Mouse (Mus musculus) midbrain, embryonic 12.5 days (tissue): Measurements from ENCODE around the gene Syne2. TPM values are rescaled to one million over a fixed set of nuclear protein-coding genes. Genes with fewer than 3 reads are reported as not detected.
A peak's percentile ranks its signal among the peaks of the same experiment; 100 is the strongest.
"Not testable (repeated sequence)": the region's sequence is repeated elsewhere in the genome, so short reads cannot be mapped to it uniquely, and the experiment has no call there.

Source experiments
- ATAC-seq: fragments of 200-750 bp; cut with Nextera tagmentation; 2 replicates; pipeline ENCODE4 v1.8.0; 2017; ENCODE audit warnings: low read depth, moderate TSS enrichment, moderate library complexity; ENCODE audit not compliant: low FRiP score
- H3K27ac ChIP-seq: fragments of 300-500 bp; sonication (generic); replicated peaks from 2 replicates; pipeline ENCODE4 v1.5.1; 2016; ENCODE audit warnings: mild to moderate bottlenecking
- H3K27me3 ChIP-seq: fragments of 300-500 bp; sonication (generic); 2 replicates; pipeline ENCODE4 v1.6.1; 2016; ENCODE audit warnings: mild to moderate bottlenecking
- H3K36me3 ChIP-seq: fragments of 300-500 bp; sonication (generic); 2 replicates; pipeline ENCODE4 v1.6.1; 2016
- H3K4me1 ChIP-seq: fragments of 300-500 bp; sonication (generic); 2 replicates; pipeline ENCODE4 v1.6.1; 2016
- H3K4me2 ChIP-seq: fragments of 300-500 bp; sonication (generic); replicated peaks from 2 replicates; pipeline ENCODE4 v1.6.1; 2016; ENCODE audit warnings: mild to moderate bottlenecking, moderate library complexity
- H3K4me3 ChIP-seq: fragments of 300-500 bp; sonication (generic); 2 replicates; pipeline ENCODE4 v1.5.1; 2016; ENCODE audit warnings: mild to moderate bottlenecking
- H3K9ac ChIP-seq: fragments of 300-500 bp; sonication (generic); replicated peaks from 2 replicates; pipeline ENCODE4 v1.6.1; 2016; ENCODE audit warnings: mild to moderate bottlenecking, moderate library complexity
- H3K9me3 ChIP-seq: fragments of 300-500 bp; sonication (generic); 2 replicates; pipeline ENCODE4 v1.6.1; 2016; ENCODE audit warnings: mild to moderate bottlenecking
- WGBS: fragments of 180-500 bp; shearing (Covaris S2); methylation state at CpG from one replicate; pipeline ENCODE4 v1.1.7; 2016; 5-methylcytosine and 5-hydroxymethylcytosine counted together
- microRNA-seq: library from miRNA; unstranded; fragments of <30 nt; microRNA quantifications from one replicate; pipeline ENCODE4, GENCODE M21; 2017
- polyA plus RNA-seq: library from polyadenylated mRNA; unstranded; fragments of >200 nt; fragmentation: Nextera tagmentation; extraction: Ambion mirVana; gene quantifications from 2 replicates; pipeline ENCODE4 v1.2.1, GENCODE M21; 2016

Syne2 gene
- polyA plus RNA-seq, 1 experiment from 2014 or later, result 116 TPM

GRCm38 (mm10) chr12:76136701-76137100 lies 318.8 kb downstream of the Syne2 start:
- Histone ChIP-seq H3K4me2 (no peak overlapping the region), H3K27me3 (no peaks in the 10 kb centered on the region), H3K9ac (no peak overlapping the region), H3K36me3 (no peaks in the 10 kb centered on the region), H3K4me1 (peaks cover 3% of the 10 kb centered on the region; the same call in 1 of the 2 replicates), H3K9me3 (no peaks in the 10 kb centered on the region), H3K4me3 (no peak overlapping the region), H3K27ac (no peak overlapping the region)
- ATAC-seq, result no peak
- WGBS, result 34% methylated on average over 6 of the region's 6 CpGs

GRCm38 (mm10) chr12:76152389-76152788 lies 334.5 kb downstream of the Syne2 start:
- H3K9ac ChIP-seq, result peak overlapping the region; percentile 56
- not testable (repeated sequence) for H3K9me3 ChIP-seq, H3K4me1 ChIP-seq, H3K27ac ChIP-seq, H3K36me3 ChIP-seq, H3K27me3 ChIP-seq
- peak overlapping the region; percentile 40 for H3K4me3 ChIP-seq
- 8% methylated on average over 30 of the region's 30 CpGs for WGBS
- H3K4me2 ChIP-seq, result peak overlapping the region; percentile 63
- ATAC-seq, result peak; percentile 23; the same call in 1 of the 2 replicates

Small RNA genes within 50 kb of the gene (microRNA-seq; reads per million reads assigned to microRNA genes)
- 6.7 reads per million, percentile 22 among the genes with 10 or more reads in this experiment for gene Mir5101

Other genes starting within 250 kb of the Syne2 start
- 25.3 and 29.1 TPM in 2 replicates for gene Ppp2r5e, start 221.9 kb upstream of the Syne2 start, polyA plus RNA-seq
- 8.4 and 9.4 TPM in 2 replicates for gene Wdr89, start 148.6 kb upstream of the Syne2 start, polyA plus RNA-seq
- gene Sgpp1, start 82.4 kb upstream of the Syne2 start, polyA plus RNA-seq, result 8.5 and 10.6 TPM in 2 replicates